Mouse (Mus musculus) kidney, embryonic 16.5 days (tissue): ENCODE data around the gene Pxdc1. TPM values are rescaled to one million over a fixed set of nuclear protein-coding genes. Genes with fewer than 3 reads are reported as not detected.

Experiments used
- ATAC-seq: fragments of 200-750 bp; cut with Nextera tagmentation; 2 replicates; pipeline ENCODE4 v1.8.0; 2017; ENCODE audit warnings: moderate TSS enrichment; ENCODE audit not compliant: low FRiP score, low TSS enrichment
- H3K27ac ChIP-seq: fragments of 300-500 bp; sonication (generic); 2 replicates; pipeline ENCODE4 v1.5.1; 2014; ENCODE audit warnings: low read length
- H3K27me3 ChIP-seq: fragments of 300-500 bp; sonication (generic); 2 replicates; pipeline ENCODE4 v1.6.1; 2014; ENCODE audit warnings: low read length, control low read depth, mixed read lengths; ENCODE audit not compliant: insufficient read depth
- H3K36me3 ChIP-seq: fragments of 300-500 bp; sonication (generic); 2 replicates; pipeline ENCODE4 v1.6.1; 2014; ENCODE audit warnings: low read length, control low read depth, mixed read lengths; ENCODE audit not compliant: insufficient read depth
- H3K4me1 ChIP-seq: fragments of 300-500 bp; sonication (generic); 2 replicates; pipeline ENCODE4 v1.6.1; 2014; ENCODE audit warnings: low read length, control low read depth, mixed read lengths; ENCODE audit not compliant: insufficient read depth
- H3K4me2 ChIP-seq: fragments of 300-500 bp; sonication (generic); replicated peaks from 2 replicates; pipeline ENCODE4 v1.6.1; 2014; ENCODE audit warnings: low read depth, low read length
- H3K4me3 ChIP-seq: fragments of 300-500 bp; sonication (generic); 2 replicates; pipeline ENCODE4 v1.5.1; 2014; ENCODE audit warnings: mild to moderate bottlenecking, low read length
- H3K9ac ChIP-seq: fragments of 300-500 bp; sonication (generic); replicated peaks from 2 replicates; pipeline ENCODE4 v1.6.1; 2014; ENCODE audit warnings: low read length
- H3K9me3 ChIP-seq: fragments of 300-500 bp; sonication (generic); 2 replicates; pipeline ENCODE4 v1.6.1; 2016; ENCODE audit warnings: low read length, control low read depth
- WGBS: fragments of 180-500 bp; shearing (Covaris S2); extraction: QIAGEN DNeasy Blood & Tissue Kit; methylation state at CpG from one replicate; pipeline ENCODE4 v1.1.7; 2014; 5-methylcytosine and 5-hydroxymethylcytosine counted together
- polyA plus RNA-seq: library from polyadenylated mRNA; unstranded; fragments of >200 nt; fragmentation: Nextera tagmentation; extraction: Ambion mirVana; gene quantifications from 2 replicates; pipeline ENCODE4 v1.2.1, GENCODE M21; 2015

Gene Pxdc1
- polyA plus RNA-seq, 1 experiment from 2014 or later, result 10.6 TPM

GRCm38 (mm10) chr13:34644401-34644800 is 8.9 kb downstream of the Pxdc1 start:
- Histone ChIP-seq H3K4me1 (peaks cover 6% of the 10 kb centered on the region; the same call in 1 of the 2 replicates), H3K36me3 (no peaks in the 10 kb centered on the region), H3K27me3 (no peaks in the 10 kb centered on the region), H3K27ac (no peak overlapping the region), H3K9ac (no peak overlapping the region), H3K4me2 (no peak overlapping the region), H3K9me3 (no peaks in the 10 kb centered on the region), H3K4me3 (no peak overlapping the region)
- WGBS, result 68% methylated on average over 14 of the region's 14 CpGs
- ATAC-seq, result no peak

DNA sequence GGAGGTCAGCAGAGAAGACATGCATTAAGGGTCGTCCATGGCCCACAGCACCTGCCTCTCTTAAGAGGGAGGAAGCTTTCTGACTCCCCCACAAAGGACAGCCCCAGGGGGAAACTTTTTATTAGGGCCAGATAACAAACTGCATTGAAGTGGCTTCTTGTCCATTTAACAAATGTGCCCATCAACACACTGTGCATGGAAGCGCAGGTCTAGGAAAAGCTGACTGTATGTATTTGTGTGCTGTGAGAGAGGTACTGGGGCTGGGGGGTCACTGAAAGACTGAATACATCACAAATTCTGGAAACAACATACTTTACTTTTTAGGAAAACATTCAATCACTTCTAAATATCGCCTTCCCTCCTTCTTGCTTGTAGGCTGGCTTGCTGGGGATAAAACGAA is 9.4 kb downstream of the Pxdc1 start:
- Histone ChIP-seq H3K4me1 (peaks cover 6% of the 10 kb centered on the region; the same call in 1 of the 2 replicates), H3K4me3 (no peak overlapping the region), H3K27ac (no peak overlapping the region), H3K27me3 (no peaks in the 10 kb centered on the region), H3K9ac (no peak overlapping the region), H3K36me3 (no peaks in the 10 kb centered on the region), H3K4me2 (no peak overlapping the region), H3K9me3 (no peaks in the 10 kb centered on the region)
- 71% methylated on average over 4 of the region's 4 CpGs for WGBS
- no peak for ATAC-seq

DNA sequence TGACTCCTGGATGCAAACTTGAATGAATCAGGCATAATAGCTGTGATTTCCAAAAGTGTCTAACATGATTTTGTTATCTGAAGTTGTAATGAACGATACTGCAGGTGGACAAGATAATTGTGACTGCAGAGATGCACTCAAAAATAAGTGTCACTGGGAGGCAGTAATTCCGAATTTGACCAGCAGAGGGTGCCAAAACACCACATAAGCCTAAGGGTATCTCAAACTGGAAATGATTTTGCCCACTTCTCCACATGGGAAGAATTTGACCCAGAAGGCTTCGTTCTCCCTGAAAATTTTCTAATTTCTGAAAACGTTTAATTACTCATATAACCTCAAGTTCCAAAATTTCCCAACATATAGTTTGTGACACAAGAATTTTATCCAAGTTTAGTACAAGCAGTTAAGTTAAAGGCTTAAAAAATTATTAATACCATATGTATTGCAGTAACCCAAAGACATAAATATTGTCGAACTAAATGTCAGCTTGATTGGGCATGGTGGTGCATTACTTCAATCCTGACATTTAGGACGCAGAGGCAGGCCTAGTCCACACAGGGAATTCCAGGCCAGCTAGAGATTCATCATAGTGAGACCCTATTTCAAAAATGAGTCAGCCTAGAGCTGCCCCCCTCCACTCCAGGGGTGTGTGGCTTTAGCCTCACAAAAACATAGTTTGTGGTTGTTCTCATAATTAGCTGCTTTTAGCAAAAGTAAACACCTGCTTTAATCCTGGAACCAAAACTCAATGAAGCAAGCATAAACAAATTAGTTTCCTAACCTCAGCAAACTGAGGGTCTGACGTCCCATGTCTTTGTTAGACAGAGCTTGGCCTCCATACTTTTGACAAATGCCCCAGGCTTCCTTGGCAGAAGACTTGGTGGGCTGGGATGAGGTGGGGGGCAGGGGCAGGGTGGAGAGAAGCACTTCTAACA is 10.1 kb downstream of the Pxdc1 start:
- 30% methylated on average over 7 of the region's 7 CpGs for WGBS

DNA sequence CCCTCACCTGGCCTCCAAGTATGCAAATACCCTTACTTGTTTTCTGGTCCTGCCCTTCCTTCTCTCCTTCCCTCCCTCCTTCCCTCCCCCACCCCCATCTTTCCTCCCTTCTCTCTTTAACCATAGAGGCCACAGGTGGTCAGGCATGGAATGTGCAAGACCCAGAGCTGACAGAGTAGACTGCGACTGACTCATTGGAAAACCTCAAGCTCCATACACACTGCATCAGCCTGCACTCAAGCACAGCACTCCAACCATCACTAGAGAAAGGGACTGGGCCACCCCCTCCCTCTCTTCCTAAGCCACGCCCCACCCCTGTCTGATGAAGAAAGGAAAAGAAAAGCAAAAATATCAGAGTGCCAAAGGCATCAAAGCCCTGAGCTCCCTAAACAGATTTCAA is 12.2 kb downstream of the Pxdc1 start:
- no peaks in the 10 kb centered on the region for H3K27me3 ChIP-seq
- H3K9me3 ChIP-seq, result no peaks in the 10 kb centered on the region
- H3K4me3 ChIP-seq, result no peak overlapping the region
- WGBS, result 48% methylated on average over 2 of the region's 2 CpGs
- no peak overlapping the region for H3K27ac ChIP-seq
- no peaks in the 10 kb centered on the region for H3K36me3 ChIP-seq
- H3K4me2 ChIP-seq, result no peak overlapping the region
- no peak; the same call in 1 of the 2 replicates for ATAC-seq
- H3K9ac ChIP-seq, result no peak overlapping the region
- peaks cover 6% of the 10 kb centered on the region; the same call in 1 of the 2 replicates for H3K4me1 ChIP-seq

More for the DNA sequence above, 10.1 kb downstream of the Pxdc1 start:
- Histone ChIP-seq H3K27me3 (no peaks in the 10 kb centered on the region), H3K9ac (no peak overlapping the region), H3K4me3 (no peak overlapping the region), H3K27ac (no peak overlapping the region), H3K36me3 (no peaks in the 10 kb centered on the region), H3K4me1 (peaks cover 6% of the 10 kb centered on the region; the same call in 1 of the 2 replicates), H3K4me2 (no peak overlapping the region), H3K9me3 (no peaks in the 10 kb centered on the region)
- ATAC-seq, result no peak

GRCm38 (mm10) chr13:34635978-34636377 is 17.3 kb downstream of the Pxdc1 start:
- Histone ChIP-seq H3K4me3 (no peak overlapping the region), H3K4me2 (no peak overlapping the region), H3K36me3 (no peaks in the 10 kb centered on the region), H3K27me3 (no peaks in the 10 kb centered on the region), H3K9ac (no peak overlapping the region), H3K9me3 (no peaks in the 10 kb centered on the region), H3K4me1 (no peaks in the 10 kb centered on the region), H3K27ac (no peak overlapping the region)
- ATAC-seq, result peak; percentile 42; the same call in 1 of the 2 replicates
- 37% methylated on average over 5 of the region's 5 CpGs for WGBS

DNA sequence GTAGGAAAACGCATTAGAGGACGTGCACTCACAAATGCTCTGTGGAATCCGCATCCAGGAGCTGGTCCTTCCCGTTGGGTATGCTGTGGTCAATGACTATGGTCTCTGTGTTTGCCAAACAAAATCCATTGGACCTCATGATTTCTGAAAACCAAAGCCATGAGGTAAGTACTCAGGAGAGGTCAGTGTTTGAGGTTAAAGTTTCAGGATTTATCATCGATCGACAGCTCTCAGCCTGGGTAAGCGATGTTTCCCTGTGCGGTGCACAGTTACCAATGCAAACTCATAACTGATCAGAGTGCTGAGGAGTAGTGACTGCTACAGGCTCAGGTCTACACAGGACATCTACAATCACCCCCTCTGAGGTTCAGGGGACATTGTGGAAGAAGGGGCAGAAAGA is 23.0 kb downstream of the Pxdc1 start:
- Histone ChIP-seq H3K4me3 (no peak overlapping the region), H3K27ac (no peak overlapping the region), H3K36me3 (no peaks in the 10 kb centered on the region), H3K9ac (no peak overlapping the region), H3K4me1 (no peaks in the 10 kb centered on the region), H3K9me3 (no peaks in the 10 kb centered on the region), H3K27me3 (no peaks in the 10 kb centered on the region), H3K4me2 (no peak overlapping the region)
- ATAC-seq, result no peak
- 92% methylated on average over 8 of the region's 8 CpGs for WGBS

- no peak for ATAC-seq
- H3K9me3 ChIP-seq, result no peaks in the 10 kb centered on the region
- WGBS, result 89% methylated on average over 5 of the region's 5 CpGs
- H3K9ac ChIP-seq, result no peak overlapping the region
- no peak overlapping the region for H3K4me2 ChIP-seq
- H3K27me3 ChIP-seq, result no peaks in the 10 kb centered on the region
- H3K4me3 ChIP-seq, result no peak overlapping the region
- no peak overlapping the region for H3K27ac ChIP-seq
- H3K36me3 ChIP-seq, result no peaks in the 10 kb centered on the region
- no peaks in the 10 kb centered on the region for H3K4me1 ChIP-seq
These were observed 23.5 kb downstream of the Pxdc1 start for GRCm38 (mm10) chr13:34629741-34630140.

DNA sequence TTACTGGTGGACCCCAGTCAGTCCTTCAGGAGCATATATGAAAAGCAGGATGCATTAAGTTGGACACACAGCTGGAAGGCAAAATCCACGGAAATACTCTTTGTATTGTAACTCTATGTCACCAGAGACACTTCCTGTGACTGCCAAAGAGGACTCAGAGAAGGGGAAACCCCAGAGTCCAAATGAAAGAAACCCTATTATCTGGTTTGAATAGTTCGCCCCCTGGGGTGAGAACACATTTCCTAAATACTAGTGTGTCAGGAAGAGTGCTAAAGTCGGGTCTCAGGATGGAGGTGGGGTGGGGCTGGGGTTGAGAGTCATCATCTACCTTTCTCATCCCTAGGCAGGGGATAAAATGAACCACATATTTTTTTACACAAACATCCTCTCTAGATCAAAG is 25.8 kb downstream of the Pxdc1 start:
- Histone ChIP-seq H3K36me3 (no peaks in the 10 kb centered on the region), H3K9me3 (no peaks in the 10 kb centered on the region), H3K4me1 (no peaks in the 10 kb centered on the region), H3K27me3 (no peaks in the 10 kb centered on the region), H3K9ac (no peak overlapping the region), H3K4me3 (no peak overlapping the region), H3K4me2 (no peak overlapping the region), H3K27ac (no peak overlapping the region)
- WGBS, result 47% methylated on average over 3 of the region's 3 CpGs
- ATAC-seq, result no peak

GRCm38 (mm10) chr13:34624414-34624813 is 28.9 kb downstream of the Pxdc1 start:
- no peak overlapping the region for H3K27ac ChIP-seq
- ATAC-seq, result no peak
- 91% methylated on average over 2 of the region's 2 CpGs for WGBS

DNA sequence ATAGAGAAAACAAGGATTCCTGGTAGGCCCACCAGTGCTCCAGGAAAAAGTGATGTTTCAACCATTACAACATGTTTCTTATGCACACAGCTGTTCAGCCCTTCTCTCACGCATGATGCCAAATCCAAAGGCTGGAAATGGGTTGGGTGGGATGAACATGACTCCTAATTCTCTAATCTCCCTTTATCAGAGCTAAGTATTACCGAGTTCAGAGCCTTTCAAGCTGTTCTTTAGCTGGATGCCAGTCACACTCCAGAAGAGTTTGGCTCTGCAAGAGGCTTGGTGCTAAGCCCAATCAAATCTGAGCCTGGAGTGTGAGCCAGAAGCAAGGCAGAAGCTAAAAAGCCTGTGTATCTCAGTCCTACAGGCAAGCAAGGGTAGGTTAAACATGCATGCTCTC is 40.9 kb downstream of the Pxdc1 start:
- H3K9me3 ChIP-seq, result no peaks in the 10 kb centered on the region
- H3K27ac ChIP-seq, result no peak overlapping the region
- no peak overlapping the region for H3K4me3 ChIP-seq
- H3K4me2 ChIP-seq, result no peak overlapping the region
- no peaks in the 10 kb centered on the region for H3K36me3 ChIP-seq
- 80% methylated on average over 2 of the region's 2 CpGs for WGBS
- ATAC-seq, result no peak
- H3K4me1 ChIP-seq, result no peaks in the 10 kb centered on the region
- no peaks in the 10 kb centered on the region for H3K27me3 ChIP-seq
- H3K9ac ChIP-seq, result no peak overlapping the region

More at GRCm38 (mm10) chr13:34624414-34624813, 28.9 kb downstream of the Pxdc1 start:
- no peak overlapping the region for H3K9ac ChIP-seq
- no peaks in the 10 kb centered on the region for H3K9me3 ChIP-seq
- H3K4me2 ChIP-seq, result no peak overlapping the region
- no peaks in the 10 kb centered on the region for H3K36me3 ChIP-seq
- no peaks in the 10 kb centered on the region for H3K4me1 ChIP-seq
- H3K4me3 ChIP-seq, result no peak overlapping the region
- no peaks in the 10 kb centered on the region for H3K27me3 ChIP-seq
